In genomic region chr7:105477841-105478240, GRCm38 (mm10) we compare ENCODE assay signal across 9 mouse cellular contexts. TPM values are rescaled to one million over a fixed set of nuclear protein-coding genes. Genes with fewer than 3 reads are reported as not detected.
DNase-seq lines count a peak whose midpoint lies in the region; ATAC-seq and TF ChIP-seq lines count a peak whose summit lies in the region.
"Had no signal": no experiment of that assay in that cellular context is flagged by ENCODE, and none has a peak within 500 bp of the region (broad histone marks: within the 10 kb centered on the region; RNA-seq: fewer than 3 reads in every experiment).

No protein-coding gene starts in this region.

- no peaks in the 10 kb centered on the region for H3K9me3 ChIP-seq in heart, embryonic 11.5 days (replicated peaks; ENCODE audit: control insufficient read depth, low read length)
- H3K9me3 ChIP-seq in CH12.LX (replicated peaks; ENCODE audit: low read length), result no peaks in the 10 kb centered on the region
- H3K9me3 ChIP-seq in limb, embryonic 14.5 days (ENCODE audit: control insufficient read depth, low read length), result no peaks in the 10 kb centered on the region
- H3K9me3 ChIP-seq: liver, embryonic 15.5 days had no signal

- H3K27me3 ChIP-seq in heart, embryonic 11.5 days (ENCODE audit: control insufficient read depth, insufficient read depth, low read length), result no peaks in the 10 kb centered on the region
- H3K27me3 ChIP-seq in CH12.LX (replicated peaks), result no peaks in the 10 kb centered on the region
- no peaks in the 10 kb centered on the region for H3K27me3 ChIP-seq in limb, embryonic 14.5 days (ENCODE audit: control insufficient read depth, insufficient read depth, low read length)

- H3K4me1 ChIP-seq in heart, embryonic 11.5 days (ENCODE audit: control insufficient read depth, insufficient read depth, low read length), result peaks cover 17% of the 10 kb centered on the region
- peaks cover 0 to 11% of the 10 kb centered on the region in 2 experiments; a peak in 2 of 4 replicates for H3K4me1 ChIP-seq in CH12.LX (ENCODE audit: control insufficient read depth in 1 of 2, insufficient read depth in 2 of 2)
- H3K4me1 ChIP-seq in limb, embryonic 14.5 days (ENCODE audit: control insufficient read depth, insufficient read depth, low read length), result 0 out of 2 replicates have a peak, but pooled peaks cover 9% of the 10 kb centered on the region

- no peak overlapping the region for H3K9ac ChIP-seq in heart, embryonic 11.5 days (ENCODE audit: low read depth, low read length)
- H3K9ac ChIP-seq in CH12.LX (ENCODE audit: insufficient read depth, low read depth), result no peak overlapping the region
- H3K9ac ChIP-seq in limb, embryonic 14.5 days (ENCODE audit: low read depth, low read length, severe bottlenecking), result no peak overlapping the region
- H3K9ac ChIP-seq: liver, embryonic 15.5 days had no signal

- no peak; the same call in 1 of the 2 replicates for ATAC-seq in heart, embryonic 11.5 days (replicated peaks; ENCODE audit: insufficient number of reproducible peaks, low FRiP score, low TSS enrichment)
- ATAC-seq in limb, embryonic 14.5 days (ENCODE audit: low FRiP score, low read depth), result no peak

- TF ChIP-seq RAD21 in CH12.LX (IDR thresholded peaks at IDR 0.05; ENCODE audit: low read depth, low read length), result peak; percentile 64

- TF ChIP-seq EP300 in CH12.LX (IDR thresholded peaks at IDR 0.05; ENCODE audit: low read length), result no peak

- peak; percentile 93 for DNase-seq in heart, adult 11 months
- peak; percentile 51 for DNase-seq in CH12.LX (ENCODE audit: extremely low read depth)
- DNase-seq in c-Kit-positive CD71-positive TER-119-positive erythroid progenitor cells, embryonic 14.5 days (ENCODE audit: low spot score), result peak; percentile 4
- DNase-seq in frontal cortex, postnatal 36 days (ENCODE audit: low spot score in 2 of 2), result peak; percentile 35 to 68
- DNase-seq in kidney, adult 8-10 months, result peak; percentile 45 to 57
- DNase-seq in limb, embryonic 14.5 days (ENCODE audit: low spot score), result peak; percentile 70
- peak; percentile 53 for DNase-seq in right cerebral cortex, postnatal 25 days

- H3K4me3 ChIP-seq in heart, embryonic 11.5 days (ENCODE audit: low read depth, low read length), result no peak overlapping the region
- H3K4me3 ChIP-seq in CH12.LX (replicated peaks in 1 of 3; ENCODE audit: low read depth in 2 of 3, low read length in 2 of 3, poor library complexity in 1 of 3), result no peak overlapping the region
- H3K4me3 ChIP-seq in limb, embryonic 14.5 days (replicated peaks; ENCODE audit: low read length), result no peak overlapping the region
- H3K4me3 ChIP-seq: liver, embryonic 15.5 days had no signal

- in situ Hi-C loops in CH12.LX (cut with MboI; ENCODE audit: low pct_ligation_motif_present, low pct_unique_long_range_greater_than_20kb, low sequenced_read_pairs), result loop anchor here (10.0 kb wide), 1 partner anchor 47 kb away; no protein-coding TSS in a partner anchor

- TF ChIP-seq CTCF in CH12.LX (conservative IDR thresholded peaks at IDR 0.05 in 1 of 2, IDR thresholded peaks at IDR 0.05 in 1 of 2; ENCODE audit: low read depth in 2 of 2, low read length in 2 of 2), result peak; percentile 60 to 80

- H3K79me2 ChIP-seq in CH12.LX (replicated peaks; ENCODE audit: control insufficient read depth, extremely low read depth, insufficient read depth, poor library complexity, severe bottlenecking), result no peaks in the 10 kb centered on the region

- dilution Hi-C loops in CH12.LX (cut with MboI; ENCODE audit: extremely low pct_ligation_motif_present, extremely low pct_unique_long_range_greater_than_20kb, low sequenced_read_pairs), result no loop called here

- no peak overlapping the region for H3K27ac ChIP-seq in heart, embryonic 11.5 days (ENCODE audit: low read depth, low read length)
- no peak overlapping the region for H3K27ac ChIP-seq in CH12.LX (ENCODE audit: insufficient read depth, low read depth)
- no peak overlapping the region for H3K27ac ChIP-seq in limb, embryonic 14.5 days (replicated peaks; ENCODE audit: low read depth, low read length)
- H3K27ac ChIP-seq: liver, embryonic 15.5 days had no signal

- 61% methylated on average over 3 of the region's 3 CpGs for WGBS in heart, embryonic 11.5 days (ENCODE audit: insufficient replicate concordance)
- WGBS in limb, embryonic 14.5 days, result 64% methylated on average over 3 of the region's 3 CpGs

- no peak overlapping the region for H3K4me2 ChIP-seq in heart, embryonic 11.5 days
- H3K4me2 ChIP-seq in CH12.LX (ENCODE audit: insufficient read depth, low read depth, poor library complexity, severe bottlenecking), result no peak overlapping the region
- no peak overlapping the region for H3K4me2 ChIP-seq in limb, embryonic 14.5 days (replicated peaks; ENCODE audit: low read depth, low read length, severe bottlenecking)
- H3K4me2 ChIP-seq: liver, embryonic 15.5 days had no signal

- no peaks in the 10 kb centered on the region for H3K36me3 ChIP-seq in heart, embryonic 11.5 days (ENCODE audit: control insufficient read depth, insufficient read depth, low read length)
- H3K36me3 ChIP-seq in CH12.LX (replicated peaks in 1 of 2; ENCODE audit: control insufficient read depth in 1 of 2, insufficient read depth in 1 of 2, low read length in 1 of 2), result no peaks in the 10 kb centered on the region
- no peaks in the 10 kb centered on the region for H3K36me3 ChIP-seq in limb, embryonic 14.5 days (ENCODE audit: control insufficient read depth, insufficient read depth, low read length)
- H3K36me3 ChIP-seq: liver, embryonic 15.5 days had no signal

- TF ChIP-seq POLR2A in CH12.LX (IDR thresholded peaks at IDR 0.05; ENCODE audit: low read depth, low read length), result no peak
- no peak for TF ChIP-seq POLR2A in limb, embryonic 14.5 days (IDR thresholded peaks at IDR 0.05; ENCODE audit: borderline replicate concordance, extremely low read depth, insufficient read depth, insufficient read length)

TF ChIP-seq in CH12.LX, 34 proteins besides CTCF, POLR2A, EP300 and RAD21:
- TF ChIP-seq IRF4 (IDR thresholded peaks at IDR 0.05; ENCODE audit: low read depth, low read length) (no peak), USF1 (IDR thresholded peaks at IDR 0.05; ENCODE audit: low read depth, low read length) (no peak), SMC3 (IDR thresholded peaks at IDR 0.05; ENCODE audit: low read depth, low read length) (peak; percentile 68), MAX (IDR thresholded peaks at IDR 0.05; ENCODE audit: low read length) (peak; percentile 44; the same call in 1 of the 2 replicates)

RNA-seq across cellular contexts. Expression of gene Cavin3, which starts 4.3 kb away (rescaled TPM):
- polyA plus RNA-seq in heart, embryonic 11.5 days (2014; fragmentation: Nextera tagmentation; extraction: Ambion mirVana), result 71.2 and 74.7 TPM in 2 replicates
- total RNA-seq in CH12.LX (2012; rRNA removed) (not detected in 2 replicates), CH12.LX (2014; rRNA removed) (not detected in 2 replicates)
- not detected in 2 replicates for polyA plus RNA-seq in CH12.LX (2012; ENCODE audit: insufficient read length, low read depth)
- polyA plus RNA-seq in limb, embryonic 14.5 days (2012; rRNA removed), result 60.5 and 65.0 TPM in 2 replicates
- polyA plus RNA-seq in limb, embryonic 14.5 days (2014; fragmentation: Nextera tagmentation; extraction: Ambion mirVana), result 104 and 113 TPM in 2 replicates

RNA-seq across cellular contexts. Expression of gene Cckbr, which starts 52.3 kb away (rescaled TPM):
- polyA plus RNA-seq in heart, embryonic 11.5 days (2014; fragmentation: Nextera tagmentation; extraction: Ambion mirVana), result 0.16 TPM in 1 of 2 replicates, not detected in the other
- total RNA-seq in CH12.LX (2012; rRNA removed) (not detected in 2 replicates), CH12.LX (2014; rRNA removed) (not detected in 2 replicates)
- not detected in 2 replicates for polyA plus RNA-seq in CH12.LX (2012; ENCODE audit: insufficient read length, low read depth)
- polyA plus RNA-seq in limb, embryonic 14.5 days (2012; rRNA removed), result 0.03 TPM in 1 of 2 replicates, not detected in the other
- polyA plus RNA-seq in limb, embryonic 14.5 days (2014; fragmentation: Nextera tagmentation; extraction: Ambion mirVana), result not detected in 2 replicates
- polyA plus RNA-seq: liver, embryonic 15.5 days had no signal

Comparison
In these comparisons a context has a peak if more than half of its experiments do, and no peak if none do; other contexts are left out.
1. DNase-seq: peak in every context shown above with its lines; median percentile 93 in heart, adult 11 months; 70 in limb, embryonic 14.5 days; 53 in right cerebral cortex, postnatal 25 days; 52 in frontal cortex, postnatal 36 days; 51 in CH12.LX; 51 in kidney, adult 8-10 months; 4 in c-Kit-positive CD71-positive TER-119-positive erythroid progenitor cells, embryonic 14.5 days.
2. RNA of gene Cavin3, which starts 4.3 kb away (polyA plus RNA-seq): 60.5 to 113 TPM in limb, embryonic 14.5 days and 71.2 to 74.7 TPM in heart, embryonic 11.5 days; not detected in CH12.LX; every median in the first group is over 10 times any median in the second.